ENCODE assay signal across 35 mouse cellular contexts in genomic region chr8:108738179-108738578, GRCm38 (mm10).
DNase-seq lines count a peak whose midpoint lies in the region; ATAC-seq lines count a peak whose summit lies in the region.
"Had no signal": no experiment of that assay in that cellular context is flagged by ENCODE, and none has a peak within 500 bp of the region (broad histone marks: within the 10 kb centered on the region; RNA-seq: fewer than 3 reads in every experiment).

No protein-coding gene starts in this region.

- H3K9me3 ChIP-seq in hindbrain, embryonic 13.5 days = no peaks in the 10 kb centered on the region
- H3K9me3 ChIP-seq: embryonic facial prominence, embryonic 10.5 days; embryonic facial prominence, embryonic 15.5 days; forebrain, embryonic 13.5 days; heart, embryonic 13.5 days; hindbrain, embryonic 10.5 days; kidney, embryonic 15.5 days; limb, embryonic 13.5 days; stomach, embryonic 15.5 days had no signal

- H3K9ac ChIP-seq in hindbrain, embryonic 13.5 days = no peak overlapping the region
- H3K9ac ChIP-seq: embryonic facial prominence, embryonic 15.5 days; forebrain, embryonic 13.5 days; heart, embryonic 13.5 days; kidney, embryonic 15.5 days; limb, embryonic 13.5 days; liver, embryonic 14.5 days; lung, embryonic 14.5 days; stomach, embryonic 15.5 days had no signal

- H3K36me3 ChIP-seq in hindbrain, embryonic 13.5 days = no peaks in the 10 kb centered on the region
- H3K36me3 ChIP-seq: embryonic facial prominence, embryonic 15.5 days; kidney, embryonic 15.5 days; stomach, embryonic 15.5 days had no signal

- 92% methylated on average over 10 of the region's 10 CpGs for WGBS in hindbrain, embryonic 13.5 days

- no peak overlapping the region for H3K4me2 ChIP-seq in hindbrain, embryonic 13.5 days
- H3K4me2 ChIP-seq: embryonic facial prominence, embryonic 15.5 days; forebrain, embryonic 13.5 days; heart, embryonic 13.5 days; kidney, embryonic 15.5 days; limb, embryonic 13.5 days; lung, embryonic 14.5 days; stomach, embryonic 15.5 days had no signal

- H3K4me1 ChIP-seq in hindbrain, embryonic 13.5 days (replicated peaks) = peaks cover 55% of the 10 kb centered on the region

- ATAC-seq in megakaryocyte, adult 5-6 weeks (ENCODE audit: poor library complexity, severe bottlenecking) = peak; percentile 67
- ATAC-seq in hindbrain, embryonic 13.5 days (ENCODE audit: low FRiP score) = no peak
- ATAC-seq: activated CD4-positive, CD25-positive, alpha-beta regulatory T cell, adult 4 months; forebrain, embryonic 13.5 days; hindbrain, embryonic 16.5 days; midbrain, embryonic 16.5 days had no signal

- no peak overlapping the region for H3K27ac ChIP-seq in hindbrain, embryonic 13.5 days
- H3K27ac ChIP-seq: embryonic facial prominence, embryonic 10.5 days; embryonic facial prominence, embryonic 15.5 days; forebrain, embryonic 13.5 days; heart, adult 2 months; heart, embryonic 13.5 days; kidney, embryonic 15.5 days; layer of hippocampus, adult 2 months; left cerebral cortex, adult 2 months; limb, embryonic 13.5 days; liver, embryonic 14.5 days; stomach, embryonic 15.5 days had no signal

- no peak overlapping the region for H3K4me3 ChIP-seq in hindbrain, embryonic 13.5 days
- H3K4me3 ChIP-seq: embryonic facial prominence, embryonic 10.5 days; embryonic facial prominence, embryonic 15.5 days; forebrain, embryonic 13.5 days; heart, adult 2 months; heart, embryonic 13.5 days; hindbrain, embryonic 10.5 days; kidney, embryonic 15.5 days; layer of hippocampus, adult 2 months; left cerebral cortex, adult 2 months; limb, embryonic 13.5 days; myocyte; stomach, embryonic 15.5 days had no signal

- DNase-seq in thymus, postnatal 0 days (ENCODE audit: low spot score) = peak; percentile 32
- no peak for DNase-seq in thymus, postnatal 4 days
- peak; percentile 10 for DNase-seq in naive thymus-derived CD4-positive, alpha-beta T cell, adult 2 months (ENCODE audit: low read depth)
- no peak for DNase-seq in gastrocnemius, adult 8-10 months (ENCODE audit: low spot score in 2 of 2)
- DNase-seq in retina, embryonic 14.5 days (ENCODE audit: low spot score) = no peak
- DNase-seq: adrenal gland, adult 2 months; B cell, adult 2 months; cerebellum, adult 2 months; cerebellum, postnatal 14 days; gastrocnemius, postnatal 25 days; heart, adult 2 months; heart, postnatal 10 days; kidney, adult 18-20 months; kidney, postnatal 36 days; lung, embryonic 14.5 days; lung, postnatal 14 days; right cerebral cortex, postnatal 25 days; thymus, postnatal 14 days had no signal

- 0 out of 2 replicates have a peak, but pooled peaks cover 3% of the 10 kb centered on the region for H3K27me3 ChIP-seq in hindbrain, embryonic 13.5 days
- H3K27me3 ChIP-seq: embryonic facial prominence, embryonic 15.5 days; forebrain, embryonic 13.5 days; heart, embryonic 13.5 days; kidney, embryonic 15.5 days; limb, embryonic 13.5 days; stomach, embryonic 15.5 days had no signal

Comparison
In these comparisons a context has a peak if more than half of its experiments do, and no peak if none do; other contexts are left out.
1. DNase-seq: peak in thymus, postnatal 0 days (single experiment) and naive thymus-derived CD4-positive, alpha-beta T cell, adult 2 months (single experiment); none in thymus, postnatal 4 days (single experiment), gastrocnemius, adult 8-10 months (0 of 2) and retina, embryonic 14.5 days (single experiment).